Mouse (Mus musculus): ENCODE results near the gene Depdc5. TPM values are rescaled to one million over a fixed set of nuclear protein-coding genes. Genes with fewer than 3 reads are reported as not detected.

The Depdc5 gene
- polyA plus RNA-seq, 1 experiment from 2014 or later, result 22.2 TPM

GRCm38 (mm10) chr5:32976541-32976940 is 113.0 kb downstream of the Depdc5 start:
- peaks cover 43% of the 10 kb centered on the region for H3K36me3 ChIP-seq
- no peaks in the 10 kb centered on the region for H3K4me1 ChIP-seq
- no peak overlapping the region for H3K4me3 ChIP-seq (replicated peaks)
- 63% methylated on average over 4 of the region's 4 CpGs for WGBS
- H3K9me3 ChIP-seq (replicated peaks), result no peaks in the 10 kb centered on the region
- no peak overlapping the region for H3K4me2 ChIP-seq (replicated peaks)
- no peak overlapping the region for H3K27ac ChIP-seq (replicated peaks)
- H3K27me3 ChIP-seq, result no peaks in the 10 kb centered on the region
- no peak overlapping the region for H3K9ac ChIP-seq
- ATAC-seq (ENCODE audit: insufficient number of reproducible peaks, low FRiP score, low TSS enrichment, low read depth), result no peak

GRCm38 (mm10) chr5:32977179-32977578 is 113.7 kb downstream of the Depdc5 start:
- no peaks in the 10 kb centered on the region for H3K9me3 ChIP-seq (replicated peaks)
- peaks cover 49% of the 10 kb centered on the region for H3K36me3 ChIP-seq

GRCm38 (mm10) chr5:32985379-32985778 is 121.9 kb downstream of the Depdc5 start:
- Histone ChIP-seq H3K9ac (no peak overlapping the region), H3K4me2 (replicated peaks) (no peak overlapping the region), H3K27ac (replicated peaks) (no peak overlapping the region), H3K36me3 (peaks cover 71% of the 10 kb centered on the region), H3K4me1 (no peaks in the 10 kb centered on the region), H3K9me3 (replicated peaks) (no peaks in the 10 kb centered on the region), H3K4me3 (replicated peaks) (no peak overlapping the region), H3K27me3 (no peaks in the 10 kb centered on the region)
- 59% methylated on average over 1 of the region's 1 CpGs for WGBS
- no peak for ATAC-seq (ENCODE audit: insufficient number of reproducible peaks, low FRiP score, low TSS enrichment, low read depth)

More at GRCm38 (mm10) chr5:32977179-32977578, 113.7 kb downstream of the Depdc5 start:
- no peak overlapping the region for H3K27ac ChIP-seq (replicated peaks)
- ATAC-seq (ENCODE audit: insufficient number of reproducible peaks, low FRiP score, low TSS enrichment, low read depth), result no peak
- no peaks in the 10 kb centered on the region for H3K4me1 ChIP-seq
- no peak overlapping the region for H3K9ac ChIP-seq
- no peaks in the 10 kb centered on the region for H3K27me3 ChIP-seq
- no peak overlapping the region for H3K4me2 ChIP-seq (replicated peaks)
- no peak overlapping the region for H3K4me3 ChIP-seq (replicated peaks)

- Histone ChIP-seq H3K9me3 (replicated peaks) (no peaks in the 10 kb centered on the region), H3K36me3 (peaks cover 50% of the 10 kb centered on the region), H3K9ac (no peak overlapping the region), H3K27me3 (no peaks in the 10 kb centered on the region), H3K4me2 (replicated peaks) (no peak overlapping the region), H3K4me1 (no peaks in the 10 kb centered on the region; the same call in 1 of the 2 replicates), H3K4me3 (replicated peaks) (no peak overlapping the region), H3K27ac (replicated peaks) (no peak overlapping the region)
- WGBS, result 77% methylated on average over 1 of the region's 1 CpGs
- ATAC-seq (ENCODE audit: insufficient number of reproducible peaks, low FRiP score, low TSS enrichment, low read depth), result peak; percentile 47; the same call in 1 of the 2 replicates
These were observed 124.4 kb downstream of the Depdc5 start for GRCm38 (mm10) chr5:32987873-32988272.

GRCm38 (mm10) chr5:32989959-32990640 is 126.6 kb downstream of the Depdc5 start:
- no peaks in the 10 kb centered on the region for H3K9me3 ChIP-seq (replicated peaks)
- peaks cover 28% of the 10 kb centered on the region for H3K36me3 ChIP-seq
- WGBS, result 79% methylated on average over 13 of the region's 13 CpGs
- no peak overlapping the region for H3K9ac ChIP-seq
- H3K27ac ChIP-seq (replicated peaks), result no peak overlapping the region
- ATAC-seq (ENCODE audit: insufficient number of reproducible peaks, low FRiP score, low TSS enrichment, low read depth), result no peak
- peaks cover 13% of the 10 kb centered on the region for H3K4me1 ChIP-seq
- no peaks in the 10 kb centered on the region for H3K27me3 ChIP-seq
- no peak overlapping the region for H3K4me2 ChIP-seq (replicated peaks)
- no peak overlapping the region for H3K4me3 ChIP-seq (replicated peaks)

- H3K27me3 ChIP-seq, result no peaks in the 10 kb centered on the region
- H3K4me2 ChIP-seq (replicated peaks), result no peak overlapping the region
- H3K4me3 ChIP-seq (replicated peaks), result no peak overlapping the region
- peaks cover 24% of the 10 kb centered on the region for H3K36me3 ChIP-seq
- ATAC-seq (ENCODE audit: insufficient number of reproducible peaks, low FRiP score, low TSS enrichment, low read depth), result peak; percentile 25; the same call in 1 of the 2 replicates
- WGBS, result 62% methylated on average over 8 of the region's 8 CpGs
- H3K27ac ChIP-seq (replicated peaks), result no peak overlapping the region
- H3K9ac ChIP-seq, result no peak overlapping the region
- no peaks in the 10 kb centered on the region for H3K9me3 ChIP-seq (replicated peaks)
- H3K4me1 ChIP-seq, result peaks cover 13% of the 10 kb centered on the region
These were observed 127.7 kb downstream of the Depdc5 start for GRCm38 (mm10) chr5:32991152-32991551.

- Histone ChIP-seq H3K9me3 (replicated peaks) (no peaks in the 10 kb centered on the region), H3K4me2 (replicated peaks) (no peak overlapping the region), H3K4me1 (peaks cover 13% of the 10 kb centered on the region), H3K27ac (replicated peaks) (peak overlapping the region; percentile 52), H3K9ac (no peak overlapping the region), H3K36me3 (no peaks in the 10 kb centered on the region), H3K27me3 (no peaks in the 10 kb centered on the region), H3K4me3 (replicated peaks) (no peak overlapping the region)
- 21% methylated on average over 2 of the region's 2 CpGs for WGBS
- ATAC-seq (ENCODE audit: insufficient number of reproducible peaks, low FRiP score, low TSS enrichment, low read depth), result no peak; the same call in 1 of the 2 replicates
These were observed 131.0 kb downstream of the Depdc5 start for GRCm38 (mm10) chr5:32994471-32994870.

- Histone ChIP-seq H3K36me3 (no peaks in the 10 kb centered on the region), H3K9me3 (replicated peaks) (no peaks in the 10 kb centered on the region), H3K27ac (replicated peaks) (no peak overlapping the region), H3K4me3 (replicated peaks) (no peak overlapping the region), H3K4me2 (replicated peaks) (no peak overlapping the region), H3K4me1 (peaks cover 13% of the 10 kb centered on the region), H3K9ac (no peak overlapping the region), H3K27me3 (no peaks in the 10 kb centered on the region)
- no peak for ATAC-seq (ENCODE audit: insufficient number of reproducible peaks, low FRiP score, low TSS enrichment, low read depth)
- 84% methylated on average over 4 of the region's 4 CpGs for WGBS
These were observed 132.3 kb downstream of the Depdc5 start for GRCm38 (mm10) chr5:32995756-32996155.

GRCm38 (mm10) chr5:32996560-32996959 is 133.1 kb downstream of the Depdc5 start:
- Histone ChIP-seq H3K36me3 (no peaks in the 10 kb centered on the region), H3K4me3 (replicated peaks) (no peak overlapping the region), H3K9me3 (replicated peaks) (no peaks in the 10 kb centered on the region), H3K4me1 (peaks cover 13% of the 10 kb centered on the region), H3K9ac (no peak overlapping the region), H3K27ac (replicated peaks) (no peak overlapping the region), H3K27me3 (no peaks in the 10 kb centered on the region), H3K4me2 (replicated peaks) (no peak overlapping the region)
- ATAC-seq (ENCODE audit: insufficient number of reproducible peaks, low FRiP score, low TSS enrichment, low read depth), result no peak
- WGBS, result 77% methylated on average over 1 of the region's 1 CpGs

GRCm38 (mm10) chr5:32997686-32998085 is 134.2 kb downstream of the Depdc5 start:
- Histone ChIP-seq H3K36me3 (no peaks in the 10 kb centered on the region), H3K4me2 (replicated peaks) (no peak overlapping the region), H3K27ac (replicated peaks) (no peak overlapping the region), H3K9ac (no peak overlapping the region), H3K9me3 (replicated peaks) (no peaks in the 10 kb centered on the region), H3K4me1 (peaks cover 13% of the 10 kb centered on the region), H3K27me3 (no peaks in the 10 kb centered on the region), H3K4me3 (replicated peaks) (no peak overlapping the region)
- no peak for ATAC-seq (ENCODE audit: insufficient number of reproducible peaks, low FRiP score, low TSS enrichment, low read depth)
- 44% methylated on average over 4 of the region's 4 CpGs for WGBS

GRCm38 (mm10) chr5:32998783-32999182 is 135.3 kb downstream of the Depdc5 start:
- Histone ChIP-seq H3K36me3 (no peaks in the 10 kb centered on the region), H3K27ac (replicated peaks) (no peak overlapping the region), H3K9me3 (replicated peaks) (no peaks in the 10 kb centered on the region), H3K4me1 (peaks cover 6% of the 10 kb centered on the region), H3K27me3 (no peaks in the 10 kb centered on the region), H3K4me2 (replicated peaks) (no peak overlapping the region), H3K9ac (no peak overlapping the region), H3K4me3 (replicated peaks) (no peak overlapping the region)
- no peak for ATAC-seq (ENCODE audit: insufficient number of reproducible peaks, low FRiP score, low TSS enrichment, low read depth)
- WGBS, result 80% methylated on average over 4 of the region's 4 CpGs

- Histone ChIP-seq H3K36me3 (no peaks in the 10 kb centered on the region), H3K9ac (no peak overlapping the region), H3K9me3 (replicated peaks) (no peaks in the 10 kb centered on the region), H3K27ac (replicated peaks) (no peak overlapping the region), H3K27me3 (no peaks in the 10 kb centered on the region), H3K4me2 (replicated peaks) (no peak overlapping the region), H3K4me1 (no peaks in the 10 kb centered on the region), H3K4me3 (replicated peaks) (no peak overlapping the region)
- WGBS, result 62% methylated on average over 5 of the region's 5 CpGs
- ATAC-seq (ENCODE audit: insufficient number of reproducible peaks, low FRiP score, low TSS enrichment, low read depth), result no peak
These were observed 137.6 kb downstream of the Depdc5 start for GRCm38 (mm10) chr5:33001111-33001510.
